Mouse (Mus musculus): ENCODE data around the gene Slc17a1.

Slc17a1 gene

GRCm38 (mm10) chr13:23889011-23889605 is 21.6 kb downstream of the Slc17a1 start:
- DNase-seq (ENCODE audit: low spot score) = no peak

DNA sequence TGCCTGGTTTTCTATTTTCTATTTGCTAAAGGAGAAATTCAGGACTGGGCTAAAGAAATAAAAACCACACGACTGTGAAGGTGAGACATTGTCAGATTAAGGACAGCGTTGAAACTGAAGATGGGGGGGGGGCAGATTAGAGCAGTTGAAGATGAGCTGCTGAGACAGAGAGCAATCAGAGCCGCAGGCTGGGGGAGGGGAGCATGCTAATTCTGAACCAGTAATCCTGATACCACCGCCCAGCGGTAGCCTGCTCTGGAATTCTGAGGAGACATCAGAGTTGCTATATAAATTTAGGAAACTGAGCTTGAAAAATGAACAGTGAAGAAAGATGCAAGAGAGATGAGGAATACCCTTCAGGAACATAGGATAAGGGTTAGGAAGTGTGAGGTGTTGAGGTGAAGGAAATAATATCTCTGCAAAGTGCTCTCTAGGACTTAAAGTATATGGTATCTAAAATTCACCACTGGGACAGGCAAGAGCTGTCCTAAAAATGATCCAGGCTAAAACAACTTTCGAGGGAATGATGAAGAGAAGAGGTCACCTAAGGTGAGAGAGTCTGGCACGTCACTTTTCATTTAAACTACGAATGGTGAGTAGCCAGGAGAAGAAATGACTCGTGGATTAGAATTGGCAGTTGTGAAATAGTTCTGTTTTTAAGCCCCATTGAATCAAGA is 25.2 kb downstream of the Slc17a1 start:
- no peak for DNase-seq (ENCODE audit: low spot score)

DNA sequence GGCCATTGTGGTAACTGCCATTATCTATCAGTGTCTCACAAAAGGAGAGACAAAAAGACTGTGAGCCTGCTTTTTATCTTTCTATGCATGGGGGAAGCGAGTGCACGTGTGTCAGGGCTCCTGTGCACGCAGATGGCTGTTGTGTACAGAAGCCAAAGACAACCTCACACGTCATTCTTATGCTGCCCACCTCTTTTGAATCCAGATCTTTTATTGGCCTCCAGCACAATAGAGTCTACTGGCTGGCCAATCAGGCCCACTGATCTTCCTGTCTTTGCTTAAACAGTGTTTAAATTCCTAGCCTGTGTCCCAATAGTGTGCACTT is 25.7 kb downstream of the Slc17a1 start:
- DNase-seq (ENCODE audit: low spot score) = no peak

- DNase-seq (ENCODE audit: low spot score) = no peak
Observed at GRCm38 (mm10) chr13:23898242-23898641, 30.7 kb downstream of the Slc17a1 start.

- DNase-seq (ENCODE audit: low spot score) = no peak
Observed at GRCm38 (mm10) chr13:23906906-23907305, 39.4 kb downstream of the Slc17a1 start.

GRCm38 (mm10) chr13:23910121-23910520 is 42.6 kb downstream of the Slc17a1 start:
- no peak for DNase-seq (ENCODE audit: low spot score)

GRCm38 (mm10) chr13:23911335-23911734 is 43.8 kb downstream of the Slc17a1 start:
- DNase-seq (ENCODE audit: low spot score) = no peak

- DNase-seq (ENCODE audit: low spot score) = no peak
Observed at GRCm38 (mm10) chr13:23913791-23914306, 46.3 kb downstream of the Slc17a1 start.

DNA sequence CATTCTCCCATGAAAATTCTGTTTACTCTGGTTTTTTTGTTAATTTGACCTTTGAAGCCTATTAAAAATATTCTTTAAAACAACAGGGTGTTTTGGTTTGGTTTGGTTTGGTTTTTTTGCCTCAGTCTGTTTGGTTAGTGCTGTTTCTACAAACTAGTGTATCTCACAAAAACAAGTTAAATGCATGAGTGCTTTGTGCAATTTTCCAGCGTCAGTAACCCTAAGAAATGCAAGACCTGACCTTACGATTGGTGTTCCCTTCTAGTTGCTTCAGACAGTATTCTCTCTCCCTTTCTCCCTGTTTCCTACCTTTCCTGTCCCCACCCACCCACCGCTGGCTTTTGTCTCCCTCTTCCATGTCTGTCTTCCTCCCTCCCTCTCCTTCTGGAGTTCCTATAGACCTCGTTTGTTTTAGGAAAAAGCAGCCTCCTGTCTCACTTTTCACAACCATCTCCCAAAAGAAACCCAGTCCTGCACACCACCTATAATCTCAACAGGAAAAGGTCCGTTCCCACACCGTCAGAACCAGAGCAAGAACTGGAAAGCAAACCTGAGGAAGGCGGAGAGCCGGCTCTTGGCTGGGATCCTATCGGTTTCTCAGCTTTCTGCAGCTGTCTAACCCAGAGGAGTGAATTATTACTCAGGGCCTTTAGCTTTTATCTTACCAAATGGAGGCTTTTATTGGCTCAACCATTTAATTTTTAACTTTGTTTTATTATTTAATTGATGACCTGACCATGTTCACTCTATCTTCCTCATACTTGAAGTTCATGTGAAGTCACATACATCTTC is 47.0 kb downstream of the Slc17a1 start, which contains the start of gene Slc17a4:
Gene Slc17a4, minus strand, starts transcription at position 634 of the 792 bp plus-strand sequence.
- no peak for DNase-seq (ENCODE audit: low spot score)

- no peak for DNase-seq (ENCODE audit: low spot score)
Observed at GRCm38 (mm10) chr13:23916132-23916531, 48.6 kb downstream of the Slc17a1 start.

DNA sequence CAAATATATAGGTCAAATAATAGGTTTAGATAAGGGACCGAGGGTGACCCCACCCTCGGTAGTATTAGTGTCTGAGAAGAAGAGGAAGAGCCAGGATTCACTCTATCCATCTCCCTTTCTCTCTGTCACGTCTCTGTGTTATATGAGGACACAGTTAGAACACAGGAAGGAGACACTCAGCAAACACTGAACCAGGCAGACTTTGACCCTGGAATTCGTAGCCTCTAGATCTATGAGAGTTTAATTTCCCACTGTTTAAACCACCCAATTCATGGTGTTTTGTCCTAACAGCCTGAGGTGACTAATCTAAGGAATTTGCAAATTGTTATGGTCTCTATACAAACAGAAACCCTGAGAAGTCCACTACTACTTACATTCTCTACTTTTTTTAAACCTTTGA is 50.1 kb downstream of the Slc17a1 start:
- DNase-seq (ENCODE audit: low spot score) = no peak

DNA sequence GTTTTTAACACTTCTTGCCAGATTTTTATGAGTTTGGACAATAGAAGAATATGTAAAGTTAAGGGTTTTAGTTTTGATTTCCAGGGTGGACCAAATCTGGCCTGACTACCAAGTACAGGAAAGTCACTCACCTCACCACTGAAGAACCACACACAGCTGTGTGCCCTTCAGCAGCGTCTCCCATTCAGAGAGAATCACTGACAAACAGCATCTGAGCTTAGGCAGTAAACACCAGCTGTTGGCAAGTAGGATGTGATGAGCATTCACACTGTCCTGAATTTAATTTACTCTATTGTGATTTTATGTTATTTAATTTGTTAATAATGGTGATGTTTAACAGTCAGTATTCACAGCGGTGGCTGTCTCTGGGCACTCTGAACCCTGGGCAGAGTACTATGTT is 58.2 kb downstream of the Slc17a1 start:
- DNase-seq (ENCODE audit: low spot score) = no peak

GRCm38 (mm10) chr13:23928637-23929036 is 61.1 kb downstream of the Slc17a1 start:
- DNase-seq (ENCODE audit: low spot score) = no peak

DNA sequence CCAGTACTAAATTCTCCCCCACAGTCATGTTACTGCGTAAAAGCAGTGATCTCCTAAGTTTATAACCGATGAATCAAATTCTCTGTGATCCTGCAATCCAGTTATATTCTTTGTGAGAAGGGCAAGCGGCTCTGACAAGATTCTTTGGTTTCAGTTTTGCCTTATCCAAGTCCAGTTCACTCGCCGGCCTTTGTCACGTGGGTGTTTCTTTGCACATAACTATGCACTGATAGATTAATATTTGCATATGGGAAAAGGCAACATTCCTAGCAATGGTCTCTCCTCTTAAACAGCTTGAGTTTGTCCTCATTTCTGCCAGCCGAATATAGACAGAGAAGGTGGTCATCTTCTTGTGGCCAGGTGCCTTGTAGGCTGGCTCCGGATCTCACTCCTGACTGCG is 62.9 kb downstream of the Slc17a1 start:
- no peak for DNase-seq (ENCODE audit: low spot score)

DNA sequence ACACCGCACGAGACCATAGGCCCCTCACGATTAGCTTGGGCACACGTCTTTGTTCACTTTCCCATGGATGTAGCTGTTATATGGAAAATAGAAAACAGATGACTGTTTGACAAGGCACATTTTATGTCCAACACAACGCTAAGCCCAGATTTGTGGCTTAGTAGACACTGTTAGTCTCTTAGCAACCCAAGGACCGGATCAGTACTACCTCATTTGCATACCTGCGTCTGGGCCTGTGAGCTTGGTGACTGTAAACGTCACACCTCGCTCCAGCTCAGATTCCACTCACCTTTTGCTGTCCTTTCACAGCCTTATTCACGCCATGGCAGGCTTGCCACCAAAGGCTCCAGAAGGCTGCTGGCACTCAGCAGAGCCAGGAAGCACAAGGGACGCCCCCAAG is 63.4 kb downstream of the Slc17a1 start:
- no peak for DNase-seq (ENCODE audit: low spot score)

GRCm38 (mm10) chr13:23933421-23934210 is 66.1 kb downstream of the Slc17a1 start, which contains the start of gene Hist1h2ba:
Hist1h2ba (minus strand) TSS chr13:23934156.
- DNase-seq (ENCODE audit: low spot score) = no peak

- DNase-seq (ENCODE audit: low spot score) = no peak
Observed at GRCm38 (mm10) chr13:23934211-23934520, 66.6 kb downstream of the Slc17a1 start, which contains the start of gene Hist1h2aa. Hist1h2aa (plus strand) TSS chr13:23934462.

GRCm38 (mm10) chr13:23938699-23939098 is 71.1 kb downstream of the Slc17a1 start:
- no peak for DNase-seq (ENCODE audit: low spot score)

- DNase-seq (ENCODE audit: low spot score) = no peak
Observed at GRCm38 (mm10) chr13:23940291-23940690, 72.7 kb downstream of the Slc17a1 start.

- no peak for DNase-seq (ENCODE audit: low spot score)
Observed at GRCm38 (mm10) chr13:23942861-23943260, 75.3 kb downstream of the Slc17a1 start.

Data from urinary bladder, postnatal 25 days (tissue).